Mouse (Mus musculus) midbrain, embryonic 12.5 days (tissue): Measurements from ENCODE around the gene Ralgapa2. TPM values are rescaled to one million over a fixed set of nuclear protein-coding genes. Genes with fewer than 3 reads are reported as not detected.
A peak's percentile ranks its signal among the peaks of the same experiment; 100 is the strongest.

Source experiments
- ATAC-seq: fragments of 200-750 bp; cut with Nextera tagmentation; 2 replicates; pipeline ENCODE4 v1.8.0; 2017; ENCODE audit warnings: low read depth, moderate TSS enrichment, moderate library complexity; ENCODE audit not compliant: low FRiP score
- H3K27ac ChIP-seq: fragments of 300-500 bp; sonication (generic); replicated peaks from 2 replicates; pipeline ENCODE4 v1.5.1; 2016; ENCODE audit warnings: mild to moderate bottlenecking
- H3K27me3 ChIP-seq: fragments of 300-500 bp; sonication (generic); 2 replicates; pipeline ENCODE4 v1.6.1; 2016; ENCODE audit warnings: mild to moderate bottlenecking
- H3K36me3 ChIP-seq: fragments of 300-500 bp; sonication (generic); 2 replicates; pipeline ENCODE4 v1.6.1; 2016
- H3K4me1 ChIP-seq: fragments of 300-500 bp; sonication (generic); 2 replicates; pipeline ENCODE4 v1.6.1; 2016
- H3K4me2 ChIP-seq: fragments of 300-500 bp; sonication (generic); replicated peaks from 2 replicates; pipeline ENCODE4 v1.6.1; 2016; ENCODE audit warnings: mild to moderate bottlenecking, moderate library complexity
- H3K4me3 ChIP-seq: fragments of 300-500 bp; sonication (generic); 2 replicates; pipeline ENCODE4 v1.5.1; 2016; ENCODE audit warnings: mild to moderate bottlenecking
- H3K9ac ChIP-seq: fragments of 300-500 bp; sonication (generic); replicated peaks from 2 replicates; pipeline ENCODE4 v1.6.1; 2016; ENCODE audit warnings: mild to moderate bottlenecking, moderate library complexity
- H3K9me3 ChIP-seq: fragments of 300-500 bp; sonication (generic); 2 replicates; pipeline ENCODE4 v1.6.1; 2016; ENCODE audit warnings: mild to moderate bottlenecking
- WGBS: fragments of 180-500 bp; shearing (Covaris S2); methylation state at CpG from one replicate; pipeline ENCODE4 v1.1.7; 2016; 5-methylcytosine and 5-hydroxymethylcytosine counted together
- polyA plus RNA-seq: library from polyadenylated mRNA; unstranded; fragments of >200 nt; fragmentation: Nextera tagmentation; extraction: Ambion mirVana; gene quantifications from 2 replicates; pipeline ENCODE4 v1.2.1, GENCODE M21; 2016

Gene Ralgapa2
- polyA plus RNA-seq, 1 experiment from 2014 or later: 14.2 TPM

DNA sequence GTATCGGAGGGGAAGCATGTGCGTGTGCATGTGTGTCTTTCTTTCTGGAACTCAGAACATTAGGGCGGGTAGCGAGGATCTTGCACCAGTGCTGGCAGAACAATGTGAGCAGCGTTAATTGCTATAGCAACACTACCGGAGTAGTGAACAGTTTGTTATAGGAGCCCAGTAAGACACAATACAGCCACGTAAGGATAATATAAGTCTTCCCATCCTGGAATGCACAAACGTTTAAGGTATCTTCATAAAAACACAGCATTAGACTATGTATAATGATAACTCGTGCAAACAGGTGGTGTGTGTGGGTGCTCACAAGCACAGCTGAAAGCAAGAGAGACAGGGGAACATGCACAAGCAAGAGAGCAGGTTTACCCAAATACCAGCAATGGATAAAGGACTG lies 16.4 kb downstream of the Ralgapa2 start:
- Histone ChIP-seq H3K4me3 (no peak overlapping the region), H3K4me1 (peaks cover 3% of the 10 kb centered on the region; the same call in 1 of the 2 replicates), H3K27ac (no peak overlapping the region), H3K4me2 (no peak overlapping the region), H3K27me3 (no peaks in the 10 kb centered on the region), H3K9ac (no peak overlapping the region), H3K36me3 (no peaks in the 10 kb centered on the region), H3K9me3 (no peaks in the 10 kb centered on the region)
- ATAC-seq: no peak
- 72% methylated on average over 9 of the region's 9 CpGs for WGBS

GRCm38 (mm10) chr2:146493354-146493946 lies 18.7 kb downstream of the Ralgapa2 start:
- Histone ChIP-seq H3K27ac (no peak overlapping the region), H3K9ac (no peak overlapping the region), H3K4me3 (no peak overlapping the region), H3K4me2 (no peak overlapping the region), H3K36me3 (no peaks in the 10 kb centered on the region), H3K27me3 (no peaks in the 10 kb centered on the region), H3K4me1 (peaks cover 3% of the 10 kb centered on the region; the same call in 1 of the 2 replicates), H3K9me3 (no peaks in the 10 kb centered on the region)
- no peak for ATAC-seq
- 94% methylated on average over 1 of the region's 1 CpGs for WGBS

DNA sequence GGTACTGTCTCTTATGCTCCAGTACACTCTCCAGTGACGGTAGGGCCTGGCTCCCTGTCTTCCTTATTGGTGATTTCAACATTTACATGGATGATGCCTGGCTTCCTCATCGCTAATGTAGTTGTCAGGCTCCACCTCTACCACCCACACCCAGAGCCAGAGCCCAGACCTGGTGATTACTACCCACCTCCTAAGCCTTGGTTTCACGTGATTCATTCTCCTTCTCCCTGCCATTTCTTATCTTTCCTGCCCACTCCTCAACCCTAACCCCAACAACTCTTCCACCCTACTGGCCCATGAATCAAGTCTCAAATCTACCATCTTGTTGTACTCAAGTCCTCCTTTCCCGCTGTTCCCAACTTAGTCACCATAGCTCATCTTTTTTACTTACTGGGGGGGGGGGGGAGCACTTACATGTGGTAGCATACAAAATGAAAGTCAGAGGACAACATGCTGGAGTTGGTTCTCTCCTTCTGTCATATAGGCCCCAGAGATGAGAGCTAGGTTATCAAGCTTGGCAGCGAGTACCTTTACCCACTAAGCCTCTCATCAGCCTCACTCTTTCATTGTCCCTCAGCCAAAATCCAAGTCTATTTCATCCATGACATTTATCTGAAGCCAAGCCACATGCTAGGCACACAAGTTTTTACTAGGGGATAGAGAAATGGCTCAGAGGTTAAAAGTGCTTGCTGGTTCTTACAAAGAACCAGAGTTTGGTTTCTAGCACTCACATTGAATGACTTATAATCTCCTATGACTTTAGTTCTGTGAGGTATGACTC lies 20.1 kb downstream of the Ralgapa2 start:
- Histone ChIP-seq H3K4me2 (no peak overlapping the region), H3K36me3 (no peaks in the 10 kb centered on the region), H3K4me1 (peaks cover under 1% of the 10 kb centered on the region; the same call in 1 of the 2 replicates), H3K9me3 (no peaks in the 10 kb centered on the region), H3K27me3 (no peaks in the 10 kb centered on the region), H3K27ac (no peak overlapping the region), H3K4me3 (no peak overlapping the region), H3K9ac (no peak overlapping the region)
- no peak for ATAC-seq
- 96% methylated on average over 5 of the region's 5 CpGs for WGBS

DNA sequence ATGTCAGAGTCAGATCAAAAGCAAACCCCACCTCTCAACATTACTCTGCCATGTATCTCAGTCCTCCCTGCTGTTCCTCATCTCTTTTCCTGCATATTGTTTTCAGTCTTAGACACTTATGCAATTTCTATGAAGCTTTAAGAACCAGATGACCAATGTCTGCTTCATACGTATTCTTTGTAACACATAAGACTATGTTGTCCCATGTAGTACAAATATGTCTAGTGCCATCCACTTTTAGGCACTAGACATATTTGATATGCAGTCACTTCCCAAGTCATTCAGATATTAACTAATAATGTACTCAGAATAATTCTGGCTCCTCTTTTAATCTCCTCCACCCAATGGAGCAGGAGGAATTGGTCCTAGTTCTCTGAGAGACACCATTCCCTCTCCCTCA lies 21.2 kb downstream of the Ralgapa2 start:
- H3K4me2 ChIP-seq: no peak overlapping the region
- WGBS: 85% methylated on average over 1 of the region's 1 CpGs
- no peak for ATAC-seq
- no peaks in the 10 kb centered on the region for H3K4me1 ChIP-seq
- H3K27ac ChIP-seq: no peak overlapping the region
- no peak overlapping the region for H3K4me3 ChIP-seq
- H3K27me3 ChIP-seq: no peaks in the 10 kb centered on the region
- H3K36me3 ChIP-seq: no peaks in the 10 kb centered on the region
- no peaks in the 10 kb centered on the region for H3K9me3 ChIP-seq
- no peak overlapping the region for H3K9ac ChIP-seq

DNA sequence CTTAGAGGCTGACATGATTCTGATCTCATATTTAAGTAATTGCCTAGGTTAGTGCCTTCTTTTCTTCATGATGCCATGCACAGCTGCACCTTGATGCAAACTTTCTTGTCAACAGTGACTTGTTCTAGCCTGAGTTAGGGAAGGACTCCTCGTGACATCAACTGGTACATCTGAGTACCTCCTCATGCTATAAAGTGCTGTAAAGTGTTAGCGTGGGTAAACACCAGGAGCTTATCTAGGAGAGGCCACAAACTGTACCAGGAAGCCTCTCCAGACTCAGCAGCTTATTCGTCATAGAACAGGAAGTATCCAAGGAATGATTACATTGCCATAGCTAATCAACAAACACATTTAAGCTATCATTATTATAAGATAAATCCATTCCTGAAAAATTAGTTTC lies 23.9 kb downstream of the Ralgapa2 start:
- Histone ChIP-seq H3K27me3 (no peaks in the 10 kb centered on the region), H3K9me3 (no peaks in the 10 kb centered on the region), H3K4me2 (no peak overlapping the region), H3K4me3 (no peak overlapping the region), H3K4me1 (no peaks in the 10 kb centered on the region), H3K27ac (no peak overlapping the region), H3K36me3 (0 out of 2 replicates have a peak, but pooled peaks cover 10% of the 10 kb centered on the region), H3K9ac (no peak overlapping the region)
- no peak for ATAC-seq
- WGBS: 90% methylated on average over 3 of the region's 3 CpGs

- H3K27me3 ChIP-seq: no peaks in the 10 kb centered on the region
- ATAC-seq: no peak
- H3K36me3 ChIP-seq: 0 out of 2 replicates have a peak, but pooled peaks cover 13% of the 10 kb centered on the region
- no peak overlapping the region for H3K4me2 ChIP-seq
- no peaks in the 10 kb centered on the region for H3K9me3 ChIP-seq
- no peaks in the 10 kb centered on the region for H3K4me1 ChIP-seq
- H3K9ac ChIP-seq: no peak overlapping the region
- no peak overlapping the region for H3K27ac ChIP-seq
- H3K4me3 ChIP-seq: no peak overlapping the region
These were observed 29.3 kb downstream of the Ralgapa2 start for GRCm38 (mm10) chr2:146482859-146483258.

GRCm38 (mm10) chr2:146477491-146477890 lies 34.7 kb downstream of the Ralgapa2 start:
- no peak overlapping the region for H3K4me2 ChIP-seq
- WGBS: 96% methylated on average over 4 of the region's 4 CpGs
- ATAC-seq: no peak

DNA sequence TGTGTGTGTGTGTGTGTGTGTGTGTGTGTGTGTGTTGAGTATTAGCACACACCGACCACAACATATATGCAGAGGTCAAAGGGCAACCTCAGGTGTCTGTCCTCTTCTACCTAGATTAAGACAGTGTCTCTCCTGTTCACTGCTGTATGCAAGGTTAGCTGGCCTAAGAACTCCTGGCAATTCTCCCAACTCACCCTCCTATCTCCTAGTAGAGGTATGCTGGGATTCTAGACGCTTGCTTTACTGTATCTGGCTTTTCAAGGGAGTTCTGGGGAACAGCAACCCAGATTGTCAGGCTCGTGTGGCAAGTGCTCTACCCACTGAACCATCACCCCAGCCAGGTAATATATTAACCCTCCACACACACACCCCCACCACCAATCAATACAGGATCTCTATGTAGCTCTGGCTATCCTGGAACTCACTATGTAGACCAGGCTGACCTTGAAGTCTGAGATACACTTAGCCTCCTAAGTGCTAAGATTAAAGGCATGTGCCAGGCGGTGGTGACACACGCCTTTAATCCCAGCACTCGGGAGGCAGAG lies 35.6 kb downstream of the Ralgapa2 start:
- no peak overlapping the region for H3K9ac ChIP-seq
- ATAC-seq: no peak
- no peaks in the 10 kb centered on the region for H3K9me3 ChIP-seq
- 0 out of 2 replicates have a peak, but pooled peaks cover 4% of the 10 kb centered on the region for H3K36me3 ChIP-seq
- no peaks in the 10 kb centered on the region for H3K27me3 ChIP-seq
- 91% methylated on average over 6 of the region's 6 CpGs for WGBS
- H3K4me3 ChIP-seq: no peak overlapping the region
- H3K4me2 ChIP-seq: no peak overlapping the region
- H3K27ac ChIP-seq: no peak overlapping the region
- no peaks in the 10 kb centered on the region for H3K4me1 ChIP-seq

More at GRCm38 (mm10) chr2:146477491-146477890, 34.7 kb downstream of the Ralgapa2 start:
- H3K36me3 ChIP-seq: 0 out of 2 replicates have a peak, but pooled peaks cover 4% of the 10 kb centered on the region
- H3K27me3 ChIP-seq: no peaks in the 10 kb centered on the region
- H3K4me1 ChIP-seq: no peaks in the 10 kb centered on the region
- no peaks in the 10 kb centered on the region for H3K9me3 ChIP-seq
- no peak overlapping the region for H3K4me3 ChIP-seq
- no peak overlapping the region for H3K9ac ChIP-seq
- no peak overlapping the region for H3K27ac ChIP-seq

- no peak for ATAC-seq
- H3K4me2 ChIP-seq: no peak overlapping the region
- 0 out of 2 replicates have a peak, but pooled peaks cover 4% of the 10 kb centered on the region for H3K36me3 ChIP-seq
- no peaks in the 10 kb centered on the region for H3K27me3 ChIP-seq
- H3K4me3 ChIP-seq: no peak overlapping the region
- H3K4me1 ChIP-seq: 0 out of 2 replicates have a peak, but pooled peaks cover under 1% of the 10 kb centered on the region
- no peak overlapping the region for H3K27ac ChIP-seq
- no peaks in the 10 kb centered on the region for H3K9me3 ChIP-seq
- H3K9ac ChIP-seq: no peak overlapping the region
These were observed 36.1 kb downstream of the Ralgapa2 start for GRCm38 (mm10) chr2:146476001-146476400.

DNA sequence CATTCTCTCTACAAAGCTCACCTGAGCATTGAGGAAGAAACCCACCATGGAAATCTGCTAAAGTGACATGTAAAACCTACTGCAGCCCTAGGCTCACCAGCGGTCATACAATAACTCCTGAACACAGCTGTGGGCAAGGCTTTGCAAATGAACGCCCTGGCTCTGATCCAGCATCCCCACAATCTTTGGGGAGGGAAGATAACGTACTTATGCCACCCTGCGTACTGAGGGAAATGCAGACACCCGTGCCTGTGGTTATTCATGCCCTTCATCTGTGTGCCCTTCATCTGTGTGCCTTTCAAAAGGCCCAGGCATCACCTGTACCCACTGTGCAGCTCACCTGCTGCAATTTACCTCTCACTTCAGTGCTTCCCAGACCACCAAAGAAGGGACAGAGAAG lies 41.2 kb downstream of the Ralgapa2 start:
- no peak for ATAC-seq
- Histone ChIP-seq H3K27me3 (no peaks in the 10 kb centered on the region), H3K27ac (no peak overlapping the region), H3K4me3 (no peak overlapping the region), H3K4me1 (0 out of 2 replicates have a peak, but pooled peaks cover 3% of the 10 kb centered on the region), H3K4me2 (no peak overlapping the region), H3K36me3 (no peaks in the 10 kb centered on the region), H3K9me3 (no peaks in the 10 kb centered on the region), H3K9ac (no peak overlapping the region)
- WGBS: 79% methylated on average over 5 of the region's 5 CpGs

DNA sequence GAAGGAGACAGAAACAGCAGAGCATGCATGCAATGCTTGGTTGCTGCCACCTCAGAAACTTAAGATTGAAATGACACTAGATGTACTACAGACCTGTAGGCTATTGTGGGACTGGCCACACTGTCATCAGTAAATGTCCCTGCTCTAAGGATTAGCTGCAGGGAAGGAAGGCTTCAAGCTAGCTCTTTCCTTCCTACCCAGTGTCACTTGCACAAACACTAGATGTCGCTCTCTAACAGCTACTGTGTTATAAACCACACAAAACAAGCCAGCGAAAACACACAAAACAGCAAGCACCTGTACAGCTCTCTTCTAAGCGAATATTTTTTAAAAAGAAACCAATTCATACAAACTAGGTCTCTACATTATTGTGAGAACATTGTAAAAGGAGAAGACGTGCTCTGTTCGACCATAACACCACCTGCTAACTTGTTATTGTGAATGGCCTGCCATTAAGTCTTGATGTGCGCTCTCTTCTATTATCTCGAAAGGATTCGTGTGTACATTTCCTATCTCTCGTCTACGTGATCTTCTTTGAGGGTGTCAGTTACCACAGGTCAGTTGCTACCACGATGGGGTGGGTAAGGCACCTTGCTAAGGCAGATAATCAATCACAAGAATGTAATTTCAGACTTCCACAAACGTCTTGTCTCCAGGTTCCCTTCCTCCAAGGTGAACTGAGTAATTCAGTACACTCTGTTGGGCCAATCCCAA lies 42.3 kb downstream of the Ralgapa2 start:
- Histone ChIP-seq H3K27ac (no peak overlapping the region), H3K4me1 (0 out of 2 replicates have a peak, but pooled peaks cover 3% of the 10 kb centered on the region), H3K36me3 (no peaks in the 10 kb centered on the region), H3K27me3 (no peaks in the 10 kb centered on the region), H3K4me3 (no peak overlapping the region), H3K9ac (no peak overlapping the region), H3K4me2 (no peak overlapping the region), H3K9me3 (no peaks in the 10 kb centered on the region)
- 0 out of 2 replicates have a peak, but pooled peaks have one; percentile 60 for ATAC-seq
- 58% methylated on average over 12 of the region's 12 CpGs for WGBS

DNA sequence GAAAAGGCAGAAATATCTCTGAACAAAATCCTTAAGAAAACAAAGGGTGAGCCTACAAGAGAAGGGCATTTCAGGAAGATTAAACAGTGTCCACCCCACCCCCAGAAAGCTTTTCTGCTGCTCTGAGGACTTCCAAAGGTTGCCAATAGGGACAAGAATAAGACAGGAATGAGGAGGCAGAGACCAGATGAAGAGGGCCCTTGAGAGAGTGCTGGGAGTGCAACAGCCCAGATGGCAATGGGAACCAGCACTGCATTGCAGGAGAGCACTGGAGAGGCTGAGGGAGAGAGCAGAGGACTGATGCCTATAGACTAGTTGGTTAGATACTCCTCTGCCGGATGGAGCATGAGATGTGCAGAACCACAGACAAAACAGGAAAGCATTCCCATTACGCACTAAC lies 43.2 kb downstream of the Ralgapa2 start:
- 74% methylated on average over 2 of the region's 2 CpGs for WGBS

More for the DNA sequence above, 43.2 kb downstream of the Ralgapa2 start:
- no peaks in the 10 kb centered on the region for H3K36me3 ChIP-seq
- H3K27me3 ChIP-seq: no peaks in the 10 kb centered on the region
- no peak overlapping the region for H3K9ac ChIP-seq
- no peak for ATAC-seq
- H3K9me3 ChIP-seq: no peaks in the 10 kb centered on the region
- no peak overlapping the region for H3K27ac ChIP-seq
- no peak overlapping the region for H3K4me2 ChIP-seq
- H3K4me1 ChIP-seq: 0 out of 2 replicates have a peak, but pooled peaks cover 3% of the 10 kb centered on the region
- no peak overlapping the region for H3K4me3 ChIP-seq
